Mouse (Mus musculus): Measurements from ENCODE around the gene Cdh13. TPM values are rescaled to one million over a fixed set of nuclear protein-coding genes. Genes with fewer than 3 reads are reported as not detected.

Cdh13 gene
- polyA plus RNA-seq, 1 experiment = 18.4 TPM

DNA sequence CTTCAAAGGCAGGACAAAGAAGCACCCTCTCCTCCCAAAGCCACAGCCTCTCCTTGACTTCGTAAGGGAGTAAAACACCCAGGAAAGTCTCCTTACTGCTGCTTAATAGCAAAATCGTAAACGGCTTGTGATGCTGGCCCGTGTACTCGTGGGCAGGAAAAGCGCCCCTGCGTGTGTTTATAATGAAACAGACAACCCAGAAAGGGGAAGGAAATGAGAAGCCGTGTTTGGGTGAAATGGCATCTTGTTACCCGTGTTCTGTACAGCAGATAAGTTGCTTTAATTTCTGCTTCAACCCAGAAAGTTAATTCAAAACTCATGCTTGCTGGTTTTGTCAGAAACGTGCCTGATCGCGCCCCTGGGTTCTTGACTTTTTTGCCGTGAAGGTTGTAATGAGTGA, 837.7 kb downstream of the Cdh13 start:
- Histone ChIP-seq H3K4me3 (replicated peaks; ENCODE audit: insufficient read depth, low read depth, low read length) (no peak overlapping the region), H3K27me3 (ENCODE audit: control insufficient read depth, insufficient read depth, low read length) (no peaks in the 10 kb centered on the region), H3K4me1 (ENCODE audit: control insufficient read depth, insufficient read depth, low read length) (no peaks in the 10 kb centered on the region; the same call in 1 of the 2 replicates), H3K27ac (ENCODE audit: insufficient read depth, low read length) (no peak overlapping the region)
- no peak for DNase-seq
- WGBS = 90% methylated on average over 13 of the region's 13 CpGs
- no peak for TF ChIP-seq POLR2A (IDR thresholded peaks at IDR 0.05; ENCODE audit: borderline replicate concordance, insufficient read depth, low read length)
- no peak for TF ChIP-seq CTCF (IDR thresholded peaks at IDR 0.05; ENCODE audit: borderline replicate concordance, insufficient read depth, low read depth, low read length)

GRCm38 (mm10) chr8:119127841-119128240, 844.3 kb downstream of the Cdh13 start:
- DNase-seq = no peak
- Histone ChIP-seq H3K4me1 (ENCODE audit: control insufficient read depth, insufficient read depth, low read length) (no peaks in the 10 kb centered on the region), H3K27me3 (ENCODE audit: control insufficient read depth, insufficient read depth, low read length) (no peaks in the 10 kb centered on the region), H3K4me3 (replicated peaks; ENCODE audit: insufficient read depth, low read depth, low read length) (no peak overlapping the region), H3K27ac (ENCODE audit: insufficient read depth, low read length) (no peak overlapping the region)
- TF ChIP-seq POLR2A (IDR thresholded peaks at IDR 0.05; ENCODE audit: borderline replicate concordance, insufficient read depth, low read length) (no peak), CTCF (IDR thresholded peaks at IDR 0.05; ENCODE audit: borderline replicate concordance, insufficient read depth, low read depth, low read length) (no peak)
- 73% methylated on average over 8 of the region's 8 CpGs for WGBS

GRCm38 (mm10) chr8:119128266-119128665, 844.7 kb downstream of the Cdh13 start:
- DNase-seq = no peak
- Histone ChIP-seq H3K4me1 (ENCODE audit: control insufficient read depth, insufficient read depth, low read length) (no peaks in the 10 kb centered on the region), H3K27ac (ENCODE audit: insufficient read depth, low read length) (no peak overlapping the region), H3K4me3 (replicated peaks; ENCODE audit: insufficient read depth, low read depth, low read length) (no peak overlapping the region), H3K27me3 (ENCODE audit: control insufficient read depth, insufficient read depth, low read length) (no peaks in the 10 kb centered on the region)
- TF ChIP-seq CTCF (IDR thresholded peaks at IDR 0.05; ENCODE audit: borderline replicate concordance, insufficient read depth, low read depth, low read length) (no peak), POLR2A (IDR thresholded peaks at IDR 0.05; ENCODE audit: borderline replicate concordance, insufficient read depth, low read length) (no peak)
- 76% methylated on average over 3 of the region's 3 CpGs for WGBS

GRCm38 (mm10) chr8:119156454-119156921, 873.0 kb downstream of the Cdh13 start:
- TF ChIP-seq POLR2A (IDR thresholded peaks at IDR 0.05; ENCODE audit: borderline replicate concordance, insufficient read depth, low read length) (no peak), CTCF (IDR thresholded peaks at IDR 0.05; ENCODE audit: borderline replicate concordance, insufficient read depth, low read depth, low read length) (no peak)

DNA sequence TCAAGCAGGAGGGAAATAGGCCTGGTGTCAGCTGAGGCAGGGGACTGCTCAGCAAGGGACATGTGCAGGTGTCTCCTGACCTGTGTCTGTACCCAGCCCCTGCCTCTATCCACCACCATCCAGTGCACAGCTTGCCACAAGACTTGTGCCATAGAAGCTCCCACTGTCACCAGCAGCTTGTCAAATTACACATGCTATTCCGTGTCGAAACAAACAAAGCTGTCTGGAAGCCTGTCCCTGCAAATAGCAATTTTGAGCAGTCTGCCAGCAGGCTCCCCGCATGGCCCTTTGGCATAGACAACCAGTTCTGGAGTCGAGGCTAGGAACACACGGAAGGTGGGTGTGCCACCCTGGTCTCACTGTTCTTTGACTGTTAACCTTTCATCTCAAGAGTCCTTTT, 875.1 kb downstream of the Cdh13 start:
- whole genome bisulfite sequencing = 9% methylated on average over 5 of the region's 5 CpGs
- Histone ChIP-seq H3K4me1 (ENCODE audit: control insufficient read depth, insufficient read depth, low read length) (peaks cover 10% of the 10 kb centered on the region), H3K27ac (ENCODE audit: insufficient read depth, low read length) (no peak overlapping the region), H3K4me3 (replicated peaks; ENCODE audit: insufficient read depth, low read depth, low read length) (no peak overlapping the region), H3K27me3 (ENCODE audit: control insufficient read depth, insufficient read depth, low read length) (no peaks in the 10 kb centered on the region)
- no peak for TF ChIP-seq CTCF (IDR thresholded peaks at IDR 0.05; ENCODE audit: borderline replicate concordance, insufficient read depth, low read depth, low read length)
- TF ChIP-seq POLR2A (IDR thresholded peaks at IDR 0.05; ENCODE audit: borderline replicate concordance, insufficient read depth, low read length) = no peak
- DNase-seq = peak; percentile 63 to 79

More at GRCm38 (mm10) chr8:119156454-119156921, 873.0 kb downstream of the Cdh13 start:
- 54% methylated on average over 6 of the region's 6 CpGs for WGBS
- DNase-seq = no peak
- Histone ChIP-seq H3K4me1 (ENCODE audit: control insufficient read depth, insufficient read depth, low read length) (peaks cover 10% of the 10 kb centered on the region), H3K27me3 (ENCODE audit: control insufficient read depth, insufficient read depth, low read length) (no peaks in the 10 kb centered on the region), H3K27ac (ENCODE audit: insufficient read depth, low read length) (no peak overlapping the region), H3K4me3 (replicated peaks; ENCODE audit: insufficient read depth, low read depth, low read length) (no peak overlapping the region)

DNA sequence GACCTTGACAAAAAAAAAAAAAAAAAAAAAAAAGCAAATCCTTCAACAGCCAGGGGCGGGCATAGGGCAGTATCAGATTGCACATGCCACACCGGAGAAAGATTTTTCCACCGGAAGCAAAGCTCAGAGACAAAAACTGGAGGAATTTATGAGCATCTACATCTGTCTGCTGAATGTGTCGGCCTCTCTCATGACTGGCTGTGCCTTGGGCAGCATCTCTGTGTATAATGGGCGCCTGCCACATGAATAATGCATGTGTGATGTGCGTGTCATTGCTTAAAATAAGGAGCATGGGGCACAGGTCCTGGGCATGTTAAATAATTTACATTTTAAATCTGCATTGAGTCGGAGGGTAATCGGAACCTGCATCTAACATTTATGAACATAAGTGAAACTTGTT, 876.3 kb downstream of the Cdh13 start:
- peaks cover 10% of the 10 kb centered on the region for H3K4me1 ChIP-seq (ENCODE audit: control insufficient read depth, insufficient read depth, low read length)
- H3K4me3 ChIP-seq (replicated peaks; ENCODE audit: insufficient read depth, low read depth, low read length) = no peak overlapping the region
- no peak for DNase-seq
- no peak overlapping the region for H3K27ac ChIP-seq (ENCODE audit: insufficient read depth, low read length)
- TF ChIP-seq POLR2A (IDR thresholded peaks at IDR 0.05; ENCODE audit: borderline replicate concordance, insufficient read depth, low read length) (no peak), CTCF (IDR thresholded peaks at IDR 0.05; ENCODE audit: borderline replicate concordance, insufficient read depth, low read depth, low read length) (no peak)
- no peaks in the 10 kb centered on the region for H3K27me3 ChIP-seq (ENCODE audit: control insufficient read depth, insufficient read depth, low read length)
- 85% methylated on average over 8 of the region's 8 CpGs for WGBS

- 85% methylated on average over 5 of the region's 5 CpGs for WGBS
Observed at GRCm38 (mm10) chr8:119164076-119164475, 880.5 kb downstream of the Cdh13 start.

GRCm38 (mm10) chr8:119177226-119177935, 893.8 kb downstream of the Cdh13 start:
- no peak overlapping the region for H3K27ac ChIP-seq (ENCODE audit: insufficient read depth, low read length)
- no peak for DNase-seq
- TF ChIP-seq CTCF (IDR thresholded peaks at IDR 0.05; ENCODE audit: borderline replicate concordance, insufficient read depth, low read depth, low read length) (no peak), POLR2A (IDR thresholded peaks at IDR 0.05; ENCODE audit: borderline replicate concordance, insufficient read depth, low read length) (no peak)
- H3K27me3 ChIP-seq (ENCODE audit: control insufficient read depth, insufficient read depth, low read length) = no peaks in the 10 kb centered on the region; the same call in 1 of the 2 replicates
- no peak overlapping the region for H3K4me3 ChIP-seq (replicated peaks; ENCODE audit: insufficient read depth, low read depth, low read length)
- H3K4me1 ChIP-seq (ENCODE audit: control insufficient read depth, insufficient read depth, low read length) = no peaks in the 10 kb centered on the region; the same call in 1 of the 2 replicates
- 54% methylated on average over 6 of the region's 6 CpGs for WGBS

More at GRCm38 (mm10) chr8:119164076-119164475, 880.5 kb downstream of the Cdh13 start:
- Histone ChIP-seq H3K4me1 (ENCODE audit: control insufficient read depth, insufficient read depth, low read length) (peaks cover under 1% of the 10 kb centered on the region; the same call in 1 of the 2 replicates), H3K4me3 (replicated peaks; ENCODE audit: insufficient read depth, low read depth, low read length) (no peak overlapping the region), H3K27ac (ENCODE audit: insufficient read depth, low read length) (no peak overlapping the region), H3K27me3 (ENCODE audit: control insufficient read depth, insufficient read depth, low read length) (no peaks in the 10 kb centered on the region)
- no peak for DNase-seq
- no peak for TF ChIP-seq POLR2A (IDR thresholded peaks at IDR 0.05; ENCODE audit: borderline replicate concordance, insufficient read depth, low read length)
- TF ChIP-seq CTCF (IDR thresholded peaks at IDR 0.05; ENCODE audit: borderline replicate concordance, insufficient read depth, low read depth, low read length) = no peak
